Comparison of ENCODE assay signal across 16 mouse cellular contexts in genomic region chr1:51835795-51836194, GRCm38 (mm10).
"Had no signal": no experiment of that assay in that cellular context is flagged by ENCODE, and none has a peak within 500 bp of the region (broad histone marks: within the 10 kb centered on the region; RNA-seq: fewer than 3 reads in every experiment).

No protein-coding gene starts in this region.

- H3K9me3 ChIP-seq: limb, embryonic 13.5 days; midbrain, embryonic 12.5 days; neural tube, embryonic 13.5 days had no signal

- ATAC-seq: midbrain, embryonic 16.5 days had no signal

- H3K9ac ChIP-seq: limb, embryonic 13.5 days; liver, embryonic 14.5 days; midbrain, embryonic 12.5 days; neural tube, embryonic 13.5 days had no signal

- DNase-seq: kidney, adult 8-10 months; kidney, postnatal 36 days; layer of hippocampus, adult 9-11 months; layer of hippocampus, postnatal 36 days; left cerebral cortex, postnatal 4 days; lung, adult 18-20 months; right cerebral cortex, postnatal 4 days; spleen, adult 18-20 months; thymus, adult 18-20 months; thymus, postnatal 14 days had no signal

- H3K4me3 ChIP-seq: limb, embryonic 13.5 days; midbrain, embryonic 12.5 days; neural tube, embryonic 13.5 days had no signal

- H3K27me3 ChIP-seq: limb, embryonic 13.5 days; midbrain, embryonic 12.5 days; neural tube, embryonic 13.5 days had no signal

- H3K4me2 ChIP-seq: limb, embryonic 13.5 days; midbrain, embryonic 12.5 days; neural tube, embryonic 13.5 days had no signal

- H3K27ac ChIP-seq: kidney, postnatal 0 days; limb, embryonic 13.5 days; liver, embryonic 14.5 days; midbrain, embryonic 12.5 days; neural tube, embryonic 13.5 days had no signal
